Mouse (Mus musculus) embryo, embryonic 9.5 days (tissue): ENCODE results near the gene Ppm1g.
A peak's percentile ranks its signal among the peaks of the same experiment; 100 is the strongest.

Experiments
- DNase-seq: peaks from one replicate; pipeline ENCODE4 v3.0.0-alpha.2; 2017; ENCODE audit errors: extremely low spot score

Ppm1g gene

DNA sequence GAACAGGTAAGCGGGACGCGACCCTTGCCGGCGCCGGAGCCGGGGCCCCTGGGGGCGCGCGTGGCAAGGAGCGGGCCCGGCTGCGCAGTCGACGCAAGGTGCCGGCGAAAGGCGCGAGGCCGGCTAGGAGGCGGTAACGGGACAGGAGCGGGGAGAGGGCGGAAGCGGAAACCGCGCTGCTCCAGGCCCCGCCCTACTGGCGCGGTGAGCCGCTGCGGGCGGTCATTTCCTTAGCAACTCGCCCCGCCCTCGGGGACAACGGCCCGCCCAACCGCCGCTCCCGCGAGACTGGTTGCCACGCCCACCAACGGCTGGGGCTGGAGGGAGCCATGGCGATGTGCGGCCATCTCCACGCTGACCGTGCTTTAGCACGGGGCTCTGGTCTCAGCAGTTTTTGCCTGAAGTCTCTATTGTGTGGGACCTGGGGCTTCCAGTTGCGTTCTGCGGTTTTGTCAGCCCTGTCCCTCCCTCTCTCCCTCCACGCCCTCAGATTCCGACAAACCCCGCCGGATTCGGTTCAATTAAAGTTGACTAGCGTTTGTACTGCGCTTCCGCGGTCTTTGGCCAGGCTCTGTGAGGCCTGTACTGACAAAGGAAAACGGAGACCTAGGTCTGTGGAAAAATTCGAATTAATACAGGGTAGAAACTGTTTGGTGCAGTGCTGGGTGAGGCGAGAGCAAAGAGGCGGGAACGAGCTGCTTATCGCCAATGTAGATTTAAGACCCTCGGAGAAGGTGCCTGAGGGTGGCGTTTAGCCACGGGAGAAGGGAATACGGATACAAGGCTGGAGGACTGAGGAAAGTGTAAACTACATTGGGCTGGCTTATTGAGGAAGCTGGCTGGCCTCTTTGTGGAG is at the start of gene Ppm1g:
Gene Ppm1g, minus strand, starts transcription at position 240 of the 856 bp plus-strand sequence.
- peak; percentile 98 for DNase-seq

DNA sequence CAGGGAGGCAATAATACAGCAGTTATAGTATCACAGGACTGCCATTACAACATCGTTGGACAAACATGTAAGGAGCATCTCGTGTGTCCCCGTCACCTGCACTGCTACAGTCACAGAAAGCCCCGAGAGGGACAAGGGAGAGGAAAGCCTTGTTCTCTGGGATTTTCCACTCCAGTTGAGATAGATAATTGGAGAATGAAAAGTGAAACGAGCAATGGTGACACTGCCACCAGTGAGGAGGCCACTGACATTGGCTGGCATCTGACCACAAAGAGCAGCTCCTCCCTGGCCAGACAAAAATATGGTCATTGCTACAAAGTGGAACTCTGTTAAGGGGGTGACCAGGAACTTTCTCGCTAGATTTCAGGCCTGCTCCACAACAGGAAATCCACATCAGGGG is 47.2 kb upstream of the Ppm1g start:
- no peak for DNase-seq

GRCm38 (mm10) chr5:31266101-31266500 is 45.6 kb upstream of the Ppm1g start:
- no peak for DNase-seq

GRCm38 (mm10) chr5:31257616-31258015 is 37.1 kb upstream of the Ppm1g start:
- DNase-seq = no peak

DNA sequence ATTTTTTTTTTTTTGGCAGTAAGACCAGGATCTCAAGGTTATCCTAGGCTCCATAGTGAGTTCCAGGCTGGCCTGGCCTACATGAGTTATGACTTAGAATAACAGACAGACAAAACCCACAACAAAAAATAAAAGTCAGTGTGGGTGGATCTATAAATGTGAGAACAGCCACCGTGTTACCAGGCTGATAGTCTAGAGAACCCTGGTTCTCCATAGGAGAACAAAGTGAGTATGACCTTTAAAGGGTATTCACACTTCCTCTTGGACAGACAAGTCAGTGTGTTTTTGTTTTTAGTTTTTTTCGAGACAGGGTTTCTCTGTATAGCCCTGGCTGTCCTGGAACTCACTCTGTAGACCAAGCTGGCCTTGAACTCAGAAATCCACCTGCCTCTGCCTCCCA is 35.5 kb upstream of the Ppm1g start:
- no peak for DNase-seq

DNA sequence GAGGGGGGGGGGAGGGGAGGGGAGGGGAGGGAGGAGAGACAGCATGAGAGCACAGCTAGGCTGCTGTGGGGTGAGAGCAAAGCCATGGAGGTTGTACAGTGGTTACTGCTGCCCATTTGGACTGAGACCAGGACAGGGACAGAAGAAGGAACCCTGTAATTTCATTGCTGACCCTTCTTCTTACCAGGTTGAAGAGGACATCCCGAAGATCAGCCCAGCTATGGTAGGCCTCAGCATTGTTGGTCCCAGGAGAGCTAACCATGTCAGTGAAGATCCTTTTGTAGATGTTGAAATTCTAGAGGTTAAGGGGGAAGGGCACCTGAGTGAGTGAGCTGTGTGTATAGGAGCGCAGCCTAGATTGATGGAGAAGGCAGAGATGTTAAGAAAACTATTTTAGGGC is 34.9 kb upstream of the Ppm1g start:
- DNase-seq = no peak

GRCm38 (mm10) chr5:31254901-31255300 is 34.4 kb upstream of the Ppm1g start:
- DNase-seq = no peak

- no peak for DNase-seq
Measured at GRCm38 (mm10) chr5:31254452-31254851, 34.0 kb upstream of the Ppm1g start.

GRCm38 (mm10) chr5:31253806-31254205 is 33.3 kb upstream of the Ppm1g start:
- no peak for DNase-seq

DNA sequence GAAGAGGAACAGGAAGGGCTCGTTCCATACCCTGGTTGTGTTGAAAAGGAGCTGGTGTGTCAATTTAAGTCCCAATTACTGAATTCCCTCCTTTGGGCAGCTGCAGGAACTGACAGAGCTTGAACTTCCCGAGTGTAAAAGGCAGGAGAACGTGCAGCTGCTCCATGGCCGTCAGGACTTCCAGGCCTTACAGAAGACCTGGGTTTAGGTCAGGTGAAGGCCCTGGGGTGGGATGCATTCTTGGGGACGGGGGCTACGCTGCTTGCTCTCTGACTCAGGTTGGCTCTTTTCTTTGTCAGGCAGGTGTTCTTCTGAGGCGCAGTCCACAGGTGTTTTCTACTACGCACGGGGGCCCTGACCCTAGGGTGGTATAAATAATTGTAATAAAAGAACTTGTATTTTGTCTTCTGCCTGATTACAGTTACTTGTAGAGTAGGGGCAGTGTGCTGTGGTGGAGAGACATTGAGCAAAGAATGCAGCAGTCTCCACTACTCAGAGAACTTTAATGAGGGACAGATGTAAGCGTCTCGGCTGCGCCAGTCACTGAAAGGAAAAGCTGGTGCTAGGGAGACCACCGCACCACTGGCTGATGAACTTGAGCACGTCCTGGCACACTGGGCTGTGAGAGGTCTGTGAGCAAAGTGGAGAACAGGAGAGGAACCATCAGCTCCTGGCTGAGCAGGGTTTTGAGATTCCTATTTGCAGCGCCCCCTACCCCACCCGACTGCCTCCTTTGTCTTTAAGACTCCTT is 32.5 kb upstream of the Ppm1g start:
- DNase-seq = peak; percentile 3

- DNase-seq = no peak
Measured at GRCm38 (mm10) chr5:31252151-31252550, 31.7 kb upstream of the Ppm1g start.

DNA sequence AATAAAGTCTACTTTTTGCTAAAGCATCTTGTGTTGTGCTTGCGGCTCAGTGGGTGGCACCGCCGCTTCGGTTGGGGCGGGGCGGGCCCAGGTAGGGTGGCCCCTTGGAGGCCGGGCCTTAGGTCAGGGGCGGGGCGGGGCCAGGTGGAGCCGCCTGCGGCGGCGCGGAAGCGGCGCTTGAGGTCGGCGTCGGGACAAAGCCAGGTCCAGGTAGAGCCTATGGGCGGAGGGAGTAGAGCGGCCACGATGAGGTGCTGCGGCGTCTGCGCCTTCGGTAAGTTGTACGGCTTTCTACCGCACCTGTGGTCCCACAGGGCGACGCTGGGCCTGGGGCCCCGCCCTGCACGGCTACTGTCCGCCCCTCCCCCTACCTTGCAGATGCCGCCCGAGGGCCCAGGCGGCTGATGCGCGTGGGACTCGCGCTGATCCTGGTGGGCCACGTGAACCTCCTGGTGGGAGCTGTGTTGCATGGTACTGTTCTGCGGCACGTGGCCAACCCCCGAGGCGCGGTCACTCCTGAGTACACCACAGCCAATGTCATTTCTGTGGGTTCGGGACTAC is 31.1 kb upstream of the Ppm1g start, which contains the start of gene Krtcap3:
Gene Krtcap3, plus strand, starts transcription at position 151 of the 561 bp plus-strand sequence.
- DNase-seq = peak; percentile 57

DNA sequence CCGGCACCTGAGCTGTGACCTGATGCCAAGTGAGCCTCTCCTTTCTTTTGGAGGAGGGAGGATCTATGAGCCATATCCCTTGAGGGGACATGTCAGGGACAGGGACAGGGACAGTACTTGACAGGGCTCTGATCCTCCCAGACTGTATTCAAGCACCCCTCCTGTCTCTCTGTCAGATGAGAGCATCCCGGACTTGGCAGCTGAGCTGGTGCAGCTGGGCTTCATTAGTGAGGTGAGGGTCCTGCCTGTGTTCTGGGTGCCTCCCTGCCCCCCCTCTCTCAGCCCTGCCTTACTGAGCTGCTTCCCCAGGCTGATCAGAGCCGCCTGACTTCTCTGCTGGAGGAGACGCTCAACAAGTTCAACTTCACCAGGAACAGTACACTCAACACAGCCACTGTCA is 30.2 kb upstream of the Ppm1g start:
- DNase-seq = no peak

DNA sequence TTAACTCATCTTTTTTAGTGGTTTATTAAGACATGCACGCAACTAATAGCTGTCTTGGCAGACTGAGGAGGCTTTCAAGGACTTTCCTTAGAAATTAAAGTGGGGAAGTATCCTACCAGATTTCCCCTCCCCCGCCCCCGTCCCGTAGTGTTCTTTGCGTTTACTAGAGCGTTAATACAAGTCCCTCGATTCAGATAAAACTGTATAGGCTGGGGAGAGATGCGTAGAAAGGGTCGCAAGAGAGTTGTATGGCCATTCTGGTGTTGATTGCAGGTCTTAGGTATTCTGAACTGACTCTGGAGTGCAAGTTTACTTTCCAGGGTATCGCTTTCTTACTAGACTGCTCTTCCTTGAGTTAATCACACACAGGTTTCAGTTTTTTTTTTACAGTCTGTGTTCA is 21.7 kb upstream of the Ppm1g start:
- no peak for DNase-seq

- no peak for DNase-seq
Measured at GRCm38 (mm10) chr5:31241522-31242034, 21.1 kb upstream of the Ppm1g start.

DNA sequence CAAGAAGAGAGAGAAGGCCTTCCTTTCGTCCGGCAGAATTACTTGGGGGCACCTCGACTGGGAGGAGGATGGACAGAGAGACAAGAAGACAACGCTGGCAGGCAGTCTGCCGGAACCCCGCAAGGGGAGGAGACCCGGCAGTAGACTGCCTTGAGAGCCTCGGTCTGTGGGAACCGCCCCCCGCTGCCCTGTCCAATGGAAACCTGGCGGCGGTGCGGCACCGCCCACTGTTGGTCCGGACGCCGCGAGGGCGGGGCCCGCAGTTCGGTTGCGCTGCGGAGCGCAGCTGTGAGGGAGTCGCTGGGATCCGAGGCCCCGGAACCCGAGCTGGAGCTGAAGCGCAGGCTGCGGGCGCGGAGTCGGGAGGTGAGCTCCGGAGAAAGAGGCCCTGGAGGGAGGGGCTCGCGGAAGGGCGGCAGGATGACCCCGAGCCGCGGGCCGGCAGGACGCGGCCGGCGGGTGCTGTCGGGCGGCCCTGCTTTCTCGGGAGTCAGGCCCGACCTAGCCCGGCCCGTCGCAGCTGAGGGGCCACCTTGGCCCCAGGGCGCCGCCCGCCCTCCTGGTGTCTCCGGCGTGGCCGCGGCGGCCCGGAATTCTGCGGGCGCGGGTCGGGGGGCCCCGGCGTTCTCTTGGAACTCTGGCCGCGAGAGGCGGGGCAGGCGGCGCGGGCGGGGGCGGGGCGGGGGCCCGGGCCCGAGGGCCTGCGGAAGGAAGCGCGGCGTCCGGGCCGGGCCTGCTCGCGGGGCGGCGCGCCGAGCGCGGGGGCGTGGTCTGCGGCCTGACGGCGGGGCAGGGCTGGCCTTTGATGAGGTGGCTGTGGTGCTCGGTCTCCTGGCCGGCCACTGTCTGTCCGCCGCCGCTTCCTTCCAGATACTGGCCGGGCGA is 20.4 kb upstream of the Ppm1g start, which contains the start of the genes Nrbp1 and Gm9970:
Gene Nrbp1, plus strand, starts transcription at position 228 of the 885 bp plus-strand sequence.
Gene Gm9970, minus strand, starts transcription at position 596 of the 885 bp plus-strand sequence.
- peak; percentile 93 for DNase-seq

GRCm38 (mm10) chr5:31226641-31227040 is 6.2 kb upstream of the Ppm1g start:
- no peak for DNase-seq

- DNase-seq = no peak
Measured at GRCm38 (mm10) chr5:31222696-31223095, 2.2 kb upstream of the Ppm1g start.

DNA sequence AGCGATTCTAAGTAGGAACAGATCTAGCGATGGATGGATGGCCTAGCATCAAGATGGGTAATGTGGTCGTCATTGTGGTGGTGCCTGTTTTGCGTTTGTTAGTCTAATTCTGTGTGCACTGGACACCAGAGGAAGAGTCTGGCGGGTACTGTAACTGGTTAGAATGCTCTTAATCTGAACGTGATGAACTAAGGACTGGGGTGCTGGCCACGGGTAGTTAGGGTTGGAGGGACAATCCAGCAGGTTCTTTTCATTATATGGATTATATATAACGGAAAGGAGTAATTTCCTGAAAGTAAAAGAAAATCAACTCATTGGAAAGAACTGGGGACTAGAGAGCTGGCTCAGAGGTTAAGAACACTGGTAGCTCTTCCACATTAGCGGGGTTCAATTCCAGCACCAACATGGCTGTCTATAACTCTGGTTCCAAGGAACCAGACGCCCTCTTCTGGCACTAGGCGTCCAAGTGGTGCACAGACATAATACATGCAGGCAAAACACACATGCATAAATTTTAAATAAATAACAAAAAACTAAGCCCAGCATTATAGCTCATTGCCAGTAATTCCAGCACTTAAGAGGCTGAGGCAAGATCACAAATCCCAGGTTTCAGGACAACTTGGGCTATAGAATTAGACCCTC is 938 bp upstream of the Ppm1g start:
- peak; percentile 59 for DNase-seq

DNA sequence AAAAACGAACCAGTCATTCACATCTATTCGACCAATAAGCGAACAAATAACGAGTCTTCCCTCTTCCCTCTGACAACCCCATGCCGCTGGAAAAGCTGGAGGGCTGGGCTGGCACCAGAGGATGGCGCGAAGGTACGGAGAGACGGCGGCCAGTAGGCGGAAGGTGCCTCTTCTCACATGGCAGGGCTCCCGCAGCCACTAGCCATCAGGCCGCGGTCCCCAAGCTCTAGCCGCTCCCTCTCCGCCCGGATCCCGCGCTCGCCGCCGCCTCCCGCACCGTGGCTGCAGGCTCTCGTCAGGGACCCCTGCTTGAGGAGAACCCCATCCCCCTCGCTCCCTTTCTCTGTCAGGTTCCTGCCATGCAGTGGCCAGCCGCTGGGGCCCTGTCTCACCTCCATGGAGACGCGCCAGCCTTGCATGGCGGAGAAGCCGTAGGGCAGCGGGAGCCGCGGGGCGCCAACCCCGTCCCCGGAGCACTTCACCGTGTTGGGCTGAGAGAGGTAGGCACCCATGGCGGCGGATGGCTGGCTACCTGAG is 508 bp downstream of the Ppm1g start:
- DNase-seq = no peak
